Mouse (Mus musculus) brain, embryonic 14.5 days (tissue): ENCODE measurements around the gene Pip4k2a. TPM values are rescaled to one million over a fixed set of nuclear protein-coding genes. Genes with fewer than 3 reads are reported as not detected.

Experiments used
- DNase-seq: peaks from one replicate; pipeline ENCODE4 v3.0.0-alpha.2; 2011; ENCODE audit warnings: low read depth
- CTCF ChIP-seq: fragments of 200-500 bp; IDR thresholded peaks from 2 replicates; pipeline ENCODE4 v1.5.1; 2012; ENCODE audit warnings: inconsistent platforms, mild to moderate bottlenecking, moderate library complexity, borderline replicate concordance; ENCODE audit not compliant: insufficient read depth, insufficient read length; ENCODE audit errors: extremely low read depth
- POLR2A ChIP-seq: fragments of 200-500 bp; IDR thresholded peaks from 2 replicates; pipeline ENCODE4 v1.6.1; 2012; ENCODE audit warnings: mild to moderate bottlenecking, inconsistent platforms, borderline replicate concordance; ENCODE audit not compliant: poor library complexity, insufficient read depth, insufficient read length, severe bottlenecking; ENCODE audit errors: extremely low read depth
- polyA plus RNA-seq: library from polyadenylated mRNA; depleted of rRNA; stranded (reverse); fragments of >200 nt; gene quantifications from 2 replicates; pipeline ENCODE4 v1.2.3, GENCODE M21; 2012; rRNA removed

The Pip4k2a gene
- polyA plus RNA-seq, 1 experiment: 17.9 TPM

- DNase-seq: no peak
- TF ChIP-seq POLR2A (no peak), CTCF (no peak)
Observed at GRCm38 (mm10) chr2:18801281-18801862, 196.6 kb downstream of the Pip4k2a start.

GRCm38 (mm10) chr2:18800646-18801251 is 197.2 kb downstream of the Pip4k2a start:
- TF ChIP-seq CTCF (no peak), POLR2A (no peak)
- peak; percentile 75 for DNase-seq

- TF ChIP-seq POLR2A (no peak), CTCF (peak; percentile 43)
Observed at GRCm38 (mm10) chr2:18799966-18800645, 197.8 kb downstream of the Pip4k2a start.

GRCm38 (mm10) chr2:18799265-18799965 is 198.5 kb downstream of the Pip4k2a start:
- DNase-seq: no peak
- TF ChIP-seq CTCF (no peak), POLR2A (no peak)

More at GRCm38 (mm10) chr2:18799966-18800645, 197.8 kb downstream of the Pip4k2a start:
- DNase-seq: peak; percentile 91

- no peak for TF ChIP-seq CTCF
- no peak for TF ChIP-seq POLR2A
- DNase-seq: peak; percentile 71
Observed at GRCm38 (mm10) chr2:18797776-18798175, 200.2 kb downstream of the Pip4k2a start.

GRCm38 (mm10) chr2:18794261-18794660 is 203.7 kb downstream of the Pip4k2a start:
- TF ChIP-seq CTCF (no peak), POLR2A (no peak)

More at GRCm38 (mm10) chr2:18794261-18794660, 203.7 kb downstream of the Pip4k2a start:
- DNase-seq: no peak

Other genes starting within 250 kb of the Pip4k2a start
- 0.38 and 0.66 TPM in 2 replicates for gene 4930426L09Rik, start 217 bp upstream of the Pip4k2a start, polyA plus RNA-seq
- gene Armc3, start 201.2 kb upstream of the Pip4k2a start, polyA plus RNA-seq: 0.39 and 0.90 TPM in 2 replicates